Comparison of ENCODE assay signal across 29 mouse cellular contexts in genomic region chr6:129288708-129289107, GRCm38 (mm10). TPM values are rescaled to one million over a fixed set of nuclear protein-coding genes. Genes with fewer than 3 reads are reported as not detected.
A peak's percentile ranks its signal among the peaks of the same experiment; 100 is the strongest.
DNase-seq lines count a peak whose midpoint lies in the region; ATAC-seq and TF ChIP-seq lines count a peak whose summit lies in the region.
"Had no signal": no experiment of that assay in that cellular context is flagged by ENCODE, and none has a peak within 500 bp of the region (broad histone marks: within the 10 kb centered on the region; RNA-seq: fewer than 3 reads in every experiment).

No protein-coding gene starts in this region.

- H3K4me3 ChIP-seq in MEL (ENCODE audit: control insufficient read depth in 1 of 2, insufficient read depth in 1 of 2, low read depth in 2 of 2, low read length in 2 of 2), result no peak overlapping the region
- no peak overlapping the region for H3K4me3 ChIP-seq in forebrain, embryonic 16.5 days (replicated peaks; ENCODE audit: low read length)
- no peak overlapping the region for H3K4me3 ChIP-seq in midbrain, embryonic 10.5 days
- H3K4me3 ChIP-seq in liver, postnatal 0 days (ENCODE audit: low read depth, low read length), result no peak overlapping the region

- no peaks in the 10 kb centered on the region for H3K9me3 ChIP-seq in MEL (replicated peaks; ENCODE audit: insufficient read depth, low read length)
- H3K9me3 ChIP-seq in forebrain, embryonic 16.5 days (ENCODE audit: control insufficient read depth, low read length), result no peaks in the 10 kb centered on the region
- no peaks in the 10 kb centered on the region for H3K9me3 ChIP-seq in midbrain, embryonic 10.5 days (replicated peaks)
- H3K9me3 ChIP-seq in liver, postnatal 0 days (ENCODE audit: low read length), result no peaks in the 10 kb centered on the region

- no peaks in the 10 kb centered on the region for H3K27me3 ChIP-seq in MEL (ENCODE audit: control insufficient read depth in 1 of 2, insufficient read depth in 2 of 2, low read length in 2 of 2)
- H3K27me3 ChIP-seq in forebrain, embryonic 16.5 days (replicated peaks; ENCODE audit: control insufficient read depth, insufficient read depth, low read length), result no peaks in the 10 kb centered on the region
- H3K27me3 ChIP-seq in midbrain, embryonic 10.5 days (ENCODE audit: low read depth, poor library complexity, severe bottlenecking), result no peaks in the 10 kb centered on the region
- no peaks in the 10 kb centered on the region for H3K27me3 ChIP-seq in liver, postnatal 0 days (ENCODE audit: insufficient read depth, low read length)
- H3K27me3 ChIP-seq: CH12.LX had no signal

- no peak for TF ChIP-seq CTCF in MEL (IDR thresholded peaks at IDR 0.05 in 2 of 3, conservative IDR thresholded peaks at IDR 0.05 in 1 of 3; ENCODE audit: control insufficient read depth in 1 of 3, insufficient read depth in 1 of 3, low read depth in 2 of 3, low read length in 3 of 3, poor library complexity in 1 of 3, severe bottlenecking in 1 of 3)
- no peak for TF ChIP-seq CTCF in liver, postnatal 0 days (IDR thresholded peaks at IDR 0.05; ENCODE audit: low read depth)

- H3K36me3 ChIP-seq in MEL (ENCODE audit: control insufficient read depth in 1 of 2, insufficient read depth in 2 of 2, low read length in 2 of 2), result peaks cover 0 to 11% of the 10 kb centered on the region in 2 experiments; a peak in 2 of 4 replicates
- no peaks in the 10 kb centered on the region for H3K36me3 ChIP-seq in forebrain, embryonic 16.5 days (ENCODE audit: control insufficient read depth, insufficient read depth)
- H3K36me3 ChIP-seq in midbrain, embryonic 10.5 days, result no peaks in the 10 kb centered on the region
- no peaks in the 10 kb centered on the region for H3K36me3 ChIP-seq in liver, postnatal 0 days (replicated peaks; ENCODE audit: insufficient read depth, low read length)
- H3K36me3 ChIP-seq: G1E had no signal

- ATAC-seq in granulocyte monocyte progenitor cell, adult 5-6 weeks (replicated peaks; ENCODE audit: poor library complexity, severe bottlenecking), result peak; percentile 51
- ATAC-seq in megakaryocyte, adult 5-6 weeks (ENCODE audit: poor library complexity, severe bottlenecking), result 0 out of 2 replicates have a peak, but pooled peaks have one; percentile 28
- no peak for ATAC-seq in forebrain, embryonic 16.5 days
- no peak for ATAC-seq in liver, postnatal 0 days
- ATAC-seq: activated CD4-positive, CD25-positive, alpha-beta regulatory T cell, adult 4 months; CD4-positive, CD25-positive, alpha-beta regulatory T cell, adult 4 months; Patski had no signal

- H3K4me1 ChIP-seq in MEL (ENCODE audit: control insufficient read depth in 1 of 2, insufficient read depth in 2 of 2, low read length in 2 of 2), result peaks cover 5 to 7% of the 10 kb centered on the region in 2 experiments; a peak in 3 of 4 replicates
- H3K4me1 ChIP-seq in forebrain, embryonic 16.5 days (replicated peaks; ENCODE audit: control insufficient read depth, insufficient read depth, low read length), result no peaks in the 10 kb centered on the region
- no peaks in the 10 kb centered on the region for H3K4me1 ChIP-seq in midbrain, embryonic 10.5 days
- H3K4me1 ChIP-seq in liver, postnatal 0 days (ENCODE audit: insufficient read depth), result no peaks in the 10 kb centered on the region

- no peak for TF ChIP-seq POLR2A in MEL (IDR thresholded peaks at IDR 0.05; ENCODE audit: control insufficient read depth in 1 of 2, insufficient read depth in 1 of 2, low read depth in 1 of 2, low read length in 2 of 2, poor library complexity in 1 of 2)

- H3K4me2 ChIP-seq in forebrain, embryonic 16.5 days (ENCODE audit: low read length), result no peak overlapping the region
- no peak overlapping the region for H3K4me2 ChIP-seq in liver, postnatal 0 days (ENCODE audit: low read depth, low read length)

- no peak overlapping the region for H3K27ac ChIP-seq in MEL (ENCODE audit: control insufficient read depth, low read depth, low read length)
- no peak overlapping the region for H3K27ac ChIP-seq in forebrain, embryonic 16.5 days (ENCODE audit: low read length)
- no peak overlapping the region for H3K27ac ChIP-seq in midbrain, embryonic 10.5 days (replicated peaks)
- H3K27ac ChIP-seq in liver, postnatal 0 days (ENCODE audit: low read depth), result no peak overlapping the region

- no peaks in the 10 kb centered on the region for H3K79me2 ChIP-seq in MEL (ENCODE audit: control insufficient read depth, insufficient read depth, low read length, poor library complexity)

- TF ChIP-seq EP300 in MEL (IDR thresholded peaks at IDR 0.05; ENCODE audit: low read depth in 1 of 2, low read length in 2 of 2), result no peak
- no peak for TF ChIP-seq EP300 in liver, postnatal 0 days (IDR thresholded peaks at IDR 0.05; ENCODE audit: low read depth)

- DNase-seq in 416B (ENCODE audit: low read depth), result peak; percentile 61
- no peak for DNase-seq in MEL (ENCODE audit: low read depth, low spot score)
- DNase-seq in spleen, postnatal 36 days (ENCODE audit: low spot score in 2 of 2), result no peak
- no peak for DNase-seq in midbrain, embryonic 10.5 days (ENCODE audit: low spot score)
- DNase-seq in liver, postnatal 0 days, result no peak
- DNase-seq: adrenal gland, adult 2 months; adrenal gland, adult 8-10 months; adrenal gland, postnatal 10 days; adrenal gland, postnatal 14 days; adrenal gland, postnatal 25 days; adrenal gland, postnatal 36 days; B cell, adult 2 months; cerebellum, adult 11 months; cerebellum, adult 11-12 months; cerebellum, adult 18-20 months; cerebellum, adult 2 months had no signal

- H3K9ac ChIP-seq in MEL (ENCODE audit: control insufficient read depth, low read depth, low read length, poor library complexity, severe bottlenecking), result no peak overlapping the region
- no peak overlapping the region for H3K9ac ChIP-seq in forebrain, embryonic 16.5 days (replicated peaks; ENCODE audit: low read depth, low read length)
- no peak overlapping the region for H3K9ac ChIP-seq in liver, postnatal 0 days (replicated peaks)

- TF ChIP-seq RAD21 in MEL (IDR thresholded peaks at IDR 0.05; ENCODE audit: low read depth, low read length), result no peak

TF ChIP-seq in MEL, 35 proteins besides CTCF, POLR2A, EP300 and RAD21:
- TF ChIP-seq GATA1 (IDR thresholded peaks at IDR 0.05; ENCODE audit: low read depth, low read length), result 0 out of 2 replicates have a peak, but pooled peaks have one; percentile 21
- TF ChIP-seq MEF2A (IDR thresholded peaks at IDR 0.05; ENCODE audit: extremely low read depth, insufficient replicate concordance, low read depth, low read length, poor library complexity, severe bottlenecking), result no peak

RNA-seq across cellular contexts. Expression of gene Cd69, which starts 13.5 kb away (rescaled TPM):
- total RNA-seq in MEL (2012; rRNA removed), result 0.26 TPM in 1 of 2 replicates, not detected in the other
- not detected for polyA plus RNA-seq in MEL (2012; ENCODE audit: insufficient read depth in 1 of 2, insufficient read length in 2 of 2, low read depth in 1 of 2, low replicate concordance in 2 of 2, missing spikeins in 1 of 2)
- 60.9 and 69.3 TPM in 2 replicates for total RNA-seq in granulocyte monocyte progenitor cell, adult 5-6 weeks (2014; fragmentation: Nextera tagmentation)
- total RNA-seq in granulocyte monocyte progenitor cell, adult 5-6 weeks (2017), result 163 and 224 TPM in 2 replicates
- total RNA-seq in megakaryocyte, adult 5-6 weeks (2015), result 21.3 and 25.9 TPM in 2 replicates
- total RNA-seq in megakaryocyte, adult 5-6 weeks (2017), result 20.6 and 22.7 TPM in 2 replicates
- not detected in 2 replicates for polyA plus RNA-seq in forebrain, embryonic 16.5 days (2015; fragmentation: Nextera tagmentation; extraction: Ambion mirVana)
- 0.10 and 0.17 TPM in 2 replicates for polyA plus RNA-seq in midbrain, embryonic 10.5 days (2016; fragmentation: Nextera tagmentation; extraction: Ambion mirVana)
- polyA plus RNA-seq in liver, postnatal 0 days (2015; fragmentation: Nextera tagmentation; extraction: Ambion mirVana), result 1.0 and 1.5 TPM in 2 replicates
- total RNA-seq: G1E had no signal
- polyA plus RNA-seq: adrenal gland, adult 2 months; brain, embryonic 14.5 days; C2C12; G1E; Patski had no signal

RNA-seq across cellular contexts. Expression of gene 4922502D21Rik, which starts 42.9 kb away (rescaled TPM):
- not detected in 2 replicates for total RNA-seq in MEL (2012; rRNA removed)
- not detected for polyA plus RNA-seq in MEL (2012; ENCODE audit: insufficient read depth in 1 of 2, insufficient read length in 2 of 2, low read depth in 1 of 2, low replicate concordance in 2 of 2, missing spikeins in 1 of 2)
- total RNA-seq in granulocyte monocyte progenitor cell, adult 5-6 weeks (2014; fragmentation: Nextera tagmentation), result not detected in 2 replicates
- 1.2 TPM in 1 of 2 replicates, not detected in the other for total RNA-seq in granulocyte monocyte progenitor cell, adult 5-6 weeks (2017)
- total RNA-seq in megakaryocyte, adult 5-6 weeks (2015), result 0.54 TPM in 1 of 2 replicates, not detected in the other
- 0.44 TPM in 1 of 2 replicates, not detected in the other for total RNA-seq in megakaryocyte, adult 5-6 weeks (2017)
- not detected in 2 replicates for polyA plus RNA-seq in forebrain, embryonic 16.5 days (2015; fragmentation: Nextera tagmentation; extraction: Ambion mirVana)
- not detected in 2 replicates for polyA plus RNA-seq in midbrain, embryonic 10.5 days (2016; fragmentation: Nextera tagmentation; extraction: Ambion mirVana)
- not detected in 2 replicates for polyA plus RNA-seq in liver, postnatal 0 days (2015; fragmentation: Nextera tagmentation; extraction: Ambion mirVana)
- total RNA-seq: adrenal gland, adult 18-20 months; adrenal gland, adult 2 months; adrenal gland, adult 8-10 months; adrenal gland, postnatal 10 days; adrenal gland, postnatal 14 days; adrenal gland, postnatal 25 days; adrenal gland, postnatal 36 days; adrenal gland, postnatal 4 days; ES-E14; G1E had no signal
- polyA plus RNA-seq: activated CD4-positive, CD25-positive, alpha-beta regulatory T cell, adult 4 months; adrenal gland, adult 2 months; brain, embryonic 14.5 days; C2C12; CD4-positive, CD25-positive, alpha-beta regulatory T cell, adult 4 months; cerebellum, adult 2 months; G1E; Patski had no signal

RNA-seq across cellular contexts. Expression of gene Clec12a, which starts 53.8 kb away (rescaled TPM):
- total RNA-seq in MEL (2012; rRNA removed), result not detected in 2 replicates
- not detected for polyA plus RNA-seq in MEL (2012; ENCODE audit: insufficient read depth in 1 of 2, insufficient read length in 2 of 2, low read depth in 1 of 2, low replicate concordance in 2 of 2, missing spikeins in 1 of 2)
- total RNA-seq in granulocyte monocyte progenitor cell, adult 5-6 weeks (2014; fragmentation: Nextera tagmentation), result 318 and 331 TPM in 2 replicates
- 549 and 684 TPM in 2 replicates for total RNA-seq in granulocyte monocyte progenitor cell, adult 5-6 weeks (2017)
- total RNA-seq in megakaryocyte, adult 5-6 weeks (2015), result 449 and 472 TPM in 2 replicates
- 389 and 405 TPM in 2 replicates for total RNA-seq in megakaryocyte, adult 5-6 weeks (2017)
- polyA plus RNA-seq in forebrain, embryonic 16.5 days (2015; fragmentation: Nextera tagmentation; extraction: Ambion mirVana), result 0.18 and 0.27 TPM in 2 replicates
- polyA plus RNA-seq in midbrain, embryonic 10.5 days (2016; fragmentation: Nextera tagmentation; extraction: Ambion mirVana), result 0.09 and 0.26 TPM in 2 replicates
- polyA plus RNA-seq in liver, postnatal 0 days (2015; fragmentation: Nextera tagmentation; extraction: Ambion mirVana), result 14.2 and 14.6 TPM in 2 replicates
- total RNA-seq: ES-E14 had no signal
- polyA plus RNA-seq: C2C12, G1E had no signal

Comparison
In these comparisons a context has a peak if more than half of its experiments do, and no peak if none do; other contexts are left out.
1. ATAC-seq: peak in granulocyte monocyte progenitor cell, adult 5-6 weeks (single experiment) and megakaryocyte, adult 5-6 weeks (single experiment); none in forebrain, embryonic 16.5 days (single experiment) and liver, postnatal 0 days (single experiment).
2. RNA of gene Clec12a, which starts 53.8 kb away (polyA plus RNA-seq): 14.2 to 14.6 TPM in liver, postnatal 0 days; 0.18 to 0.27 TPM in forebrain, embryonic 16.5 days, 0.09 to 0.26 TPM in midbrain, embryonic 10.5 days and not detected in MEL; every median in the first group is over 10 times any median in the second.